Mouse (Mus musculus): ENCODE results near the gene Abhd10. TPM values are rescaled to one million over a fixed set of nuclear protein-coding genes. Genes with fewer than 3 reads are reported as not detected.

Abhd10 gene
- polyA plus RNA-seq, 1 experiment from 2014 or later = 33.2 TPM

GRCm38 (mm10) chr16:45724742-45725102 lies 18.0 kb downstream of the Abhd10 start:
- Histone ChIP-seq H3K9ac (peak overlapping the region; percentile 46), H3K27ac (replicated peaks) (no peak overlapping the region), H3K4me2 (replicated peaks) (peak overlapping the region; percentile 88), H3K36me3 (peaks cover 9% of the 10 kb centered on the region), H3K4me3 (replicated peaks) (peak overlapping the region; percentile 53), H3K4me1 (peaks cover 16% of the 10 kb centered on the region), H3K9me3 (replicated peaks) (no peaks in the 10 kb centered on the region), H3K27me3 (no peaks in the 10 kb centered on the region)
- WGBS = under 1% methylated on average over 10 of the region's 10 CpGs
- ATAC-seq (ENCODE audit: insufficient number of reproducible peaks, low FRiP score, low TSS enrichment, low read depth) = 0 out of 2 replicates have a peak, but pooled peaks have one; percentile 36

- Histone ChIP-seq H3K9me3 (replicated peaks) (no peaks in the 10 kb centered on the region), H3K27ac (replicated peaks) (no peak within 1 kb of the TSS), H3K4me2 (replicated peaks) (peak within 1 kb of the TSS; percentile 88), H3K27me3 (no peaks in the 10 kb centered on the region), H3K4me1 (peaks cover 16% of the 10 kb centered on the region), H3K9ac (peak within 1 kb of the TSS; percentile 46), H3K36me3 (peaks cover 9% of the 10 kb centered on the region), H3K4me3 (replicated peaks) (peak within 1 kb of the TSS; percentile 53)
- WGBS = 2% methylated on average over 30 of the region's 30 CpGs
- ATAC-seq (ENCODE audit: insufficient number of reproducible peaks, low FRiP score, low TSS enrichment, low read depth) = peak; percentile 61; the same call in 1 of the 2 replicates
These were observed 18.6 kb downstream of the Abhd10 start, which contains the start of gene Tagln3 for GRCm38 (mm10) chr16:45724061-45724741. Gene Tagln3 (minus strand): TSS chr16:45724608.

- H3K9ac ChIP-seq = no peak overlapping the region
- peak overlapping the region; percentile 88 for H3K4me2 ChIP-seq (replicated peaks)
- no peak for ATAC-seq (ENCODE audit: insufficient number of reproducible peaks, low FRiP score, low TSS enrichment, low read depth)
- no peaks in the 10 kb centered on the region for H3K27me3 ChIP-seq
- peaks cover under 1% of the 10 kb centered on the region for H3K36me3 ChIP-seq
- H3K4me3 ChIP-seq (replicated peaks) = peak overlapping the region; percentile 53
- no peaks in the 10 kb centered on the region for H3K9me3 ChIP-seq (replicated peaks)
- 58% methylated on average over 6 of the region's 6 CpGs for WGBS
- peaks cover 16% of the 10 kb centered on the region for H3K4me1 ChIP-seq
- H3K27ac ChIP-seq (replicated peaks) = no peak overlapping the region
These were observed 19.4 kb downstream of the Abhd10 start for GRCm38 (mm10) chr16:45723172-45723901.

GRCm38 (mm10) chr16:45722460-45722951 lies 20.2 kb downstream of the Abhd10 start:
- H3K4me1 ChIP-seq = peaks cover 16% of the 10 kb centered on the region
- no peak overlapping the region for H3K9ac ChIP-seq
- no peak for ATAC-seq (ENCODE audit: insufficient number of reproducible peaks, low FRiP score, low TSS enrichment, low read depth)
- WGBS = 78% methylated on average over 3 of the region's 3 CpGs
- no peak overlapping the region for H3K27ac ChIP-seq (replicated peaks)
- H3K4me3 ChIP-seq (replicated peaks) = no peak overlapping the region
- H3K27me3 ChIP-seq = no peaks in the 10 kb centered on the region
- H3K4me2 ChIP-seq (replicated peaks) = no peak overlapping the region
- H3K9me3 ChIP-seq (replicated peaks) = no peaks in the 10 kb centered on the region
- H3K36me3 ChIP-seq = no peaks in the 10 kb centered on the region

- Histone ChIP-seq H3K36me3 (no peaks in the 10 kb centered on the region), H3K9me3 (replicated peaks) (0 out of 2 replicates have a peak, but pooled peaks cover 6% of the 10 kb centered on the region), H3K4me3 (replicated peaks) (no peak overlapping the region), H3K4me2 (replicated peaks) (no peak overlapping the region), H3K27ac (replicated peaks) (no peak overlapping the region), H3K9ac (no peak overlapping the region), H3K4me1 (peaks cover 16% of the 10 kb centered on the region), H3K27me3 (no peaks in the 10 kb centered on the region)
- no peak for ATAC-seq (ENCODE audit: insufficient number of reproducible peaks, low FRiP score, low TSS enrichment, low read depth)
- 85% methylated on average over 10 of the region's 10 CpGs for WGBS
These were observed 22.6 kb downstream of the Abhd10 start for GRCm38 (mm10) chr16:45720022-45720630.

GRCm38 (mm10) chr16:45718296-45718695 lies 24.5 kb downstream of the Abhd10 start:
- no peak for ATAC-seq (ENCODE audit: insufficient number of reproducible peaks, low FRiP score, low TSS enrichment, low read depth)
- 88% methylated on average over 4 of the region's 4 CpGs for WGBS
- Histone ChIP-seq H3K9ac (no peak overlapping the region), H3K27ac (replicated peaks) (no peak overlapping the region), H3K36me3 (no peaks in the 10 kb centered on the region), H3K4me1 (peaks cover under 1% of the 10 kb centered on the region; the same call in 1 of the 2 replicates), H3K9me3 (replicated peaks) (0 out of 2 replicates have a peak, but pooled peaks cover 6% of the 10 kb centered on the region), H3K4me2 (replicated peaks) (no peak overlapping the region), H3K27me3 (no peaks in the 10 kb centered on the region), H3K4me3 (replicated peaks) (no peak overlapping the region)

- WGBS = 80% methylated on average over 5 of the region's 5 CpGs
These were observed 28.1 kb downstream of the Abhd10 start for GRCm38 (mm10) chr16:45714489-45715150.

GRCm38 (mm10) chr16:45713878-45714277 lies 28.9 kb downstream of the Abhd10 start:
- ATAC-seq (ENCODE audit: insufficient number of reproducible peaks, low FRiP score, low TSS enrichment, low read depth) = no peak
- Histone ChIP-seq H3K36me3 (no peaks in the 10 kb centered on the region), H3K4me3 (replicated peaks) (no peak overlapping the region), H3K4me2 (replicated peaks) (no peak overlapping the region), H3K9me3 (replicated peaks) (0 out of 2 replicates have a peak, but pooled peaks cover 6% of the 10 kb centered on the region), H3K4me1 (no peaks in the 10 kb centered on the region), H3K27ac (replicated peaks) (no peak overlapping the region), H3K27me3 (no peaks in the 10 kb centered on the region), H3K9ac (no peak overlapping the region)
- WGBS = 67% methylated on average over 1 of the region's 1 CpGs

More at GRCm38 (mm10) chr16:45714489-45715150, 28.1 kb downstream of the Abhd10 start:
- ATAC-seq (ENCODE audit: insufficient number of reproducible peaks, low FRiP score, low TSS enrichment, low read depth) = no peak
- H3K27me3 ChIP-seq = no peaks in the 10 kb centered on the region
- no peak overlapping the region for H3K4me3 ChIP-seq (replicated peaks)
- no peak overlapping the region for H3K9ac ChIP-seq
- no peaks in the 10 kb centered on the region for H3K4me1 ChIP-seq
- no peaks in the 10 kb centered on the region for H3K36me3 ChIP-seq
- H3K27ac ChIP-seq (replicated peaks) = no peak overlapping the region
- no peak overlapping the region for H3K4me2 ChIP-seq (replicated peaks)
- H3K9me3 ChIP-seq (replicated peaks) = 0 out of 2 replicates have a peak, but pooled peaks cover 6% of the 10 kb centered on the region

GRCm38 (mm10) chr16:45713261-45713660 lies 29.5 kb downstream of the Abhd10 start:
- H3K4me2 ChIP-seq (replicated peaks) = no peak overlapping the region
- H3K4me3 ChIP-seq (replicated peaks) = no peak overlapping the region
- 0 out of 2 replicates have a peak, but pooled peaks cover 6% of the 10 kb centered on the region for H3K9me3 ChIP-seq (replicated peaks)
- H3K27me3 ChIP-seq = no peaks in the 10 kb centered on the region
- ATAC-seq (ENCODE audit: insufficient number of reproducible peaks, low FRiP score, low TSS enrichment, low read depth) = no peak
- no peaks in the 10 kb centered on the region for H3K4me1 ChIP-seq
- H3K9ac ChIP-seq = no peak overlapping the region
- no peak overlapping the region for H3K27ac ChIP-seq (replicated peaks)
- no peaks in the 10 kb centered on the region for H3K36me3 ChIP-seq
- WGBS = 92% methylated on average over 5 of the region's 5 CpGs

- no peak overlapping the region for H3K9ac ChIP-seq
- no peak for ATAC-seq (ENCODE audit: insufficient number of reproducible peaks, low FRiP score, low TSS enrichment, low read depth)
- no peaks in the 10 kb centered on the region for H3K27me3 ChIP-seq
- H3K9me3 ChIP-seq (replicated peaks) = 0 out of 2 replicates have a peak, but pooled peaks cover 6% of the 10 kb centered on the region
- no peak overlapping the region for H3K4me3 ChIP-seq (replicated peaks)
- no peak overlapping the region for H3K4me2 ChIP-seq (replicated peaks)
- H3K27ac ChIP-seq (replicated peaks) = no peak overlapping the region
- WGBS = 64% methylated on average over 7 of the region's 7 CpGs
- no peaks in the 10 kb centered on the region for H3K4me1 ChIP-seq
- H3K36me3 ChIP-seq = no peaks in the 10 kb centered on the region
These were observed 31.5 kb downstream of the Abhd10 start for GRCm38 (mm10) chr16:45711263-45711662.

Data from embryonic facial prominence, embryonic 15.5 days (tissue).